Mouse (Mus musculus) spleen, postnatal 14 days (tissue): Measurements from ENCODE around the gene Pm20d2.

Source experiments
- DNase-seq, 2 experiments: peaks; one replicate each; pipeline ENCODE4 v3.0.0; 2021 to 2022; ENCODE audit warnings: low spot score in 2 of 2

Gene Pm20d2

DNA sequence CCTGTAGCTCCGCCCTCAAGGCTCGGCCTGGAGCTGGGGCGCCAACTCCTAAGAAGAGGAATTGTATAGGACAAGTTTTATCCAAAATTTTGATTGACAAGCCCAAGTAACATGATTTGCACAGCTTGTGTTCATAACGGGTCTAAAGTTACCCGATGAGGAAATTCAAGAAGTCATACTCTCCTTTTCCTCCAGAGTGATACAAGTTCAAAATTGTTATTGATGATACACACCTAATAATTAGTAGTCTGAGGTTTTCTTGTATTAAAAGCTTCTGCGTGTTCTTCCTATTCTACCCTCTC lies at the start of gene Pm20d2:
Gene Pm20d2 (minus strand): TSS at position 3 of the 302 bp plus-strand sequence.
- DNase-seq: no peak

GRCm38 (mm10) chr4:33230881-33231280 lies 41.3 kb upstream of the Pm20d2 start:
- DNase-seq: no peak

DNA sequence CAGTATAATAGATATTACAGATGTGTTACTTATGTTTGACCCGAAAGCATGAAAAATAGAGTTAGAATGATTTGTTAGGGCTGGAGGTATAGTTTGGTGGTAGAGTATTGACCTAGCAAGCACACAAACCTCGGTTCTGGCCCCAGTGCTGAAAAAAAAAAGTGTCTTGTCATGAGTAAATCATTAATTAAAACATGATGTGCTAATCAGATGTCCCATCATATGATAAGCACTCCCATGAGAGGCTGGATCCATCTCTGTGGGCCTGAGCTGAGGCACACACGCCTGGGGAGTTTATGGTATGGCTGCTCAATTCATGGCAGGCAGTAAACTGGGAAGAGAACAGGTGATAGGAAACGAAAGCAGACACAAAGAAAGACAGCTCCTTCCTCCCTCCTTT lies 40.1 kb upstream of the Pm20d2 start:
- DNase-seq: no peak

DNA sequence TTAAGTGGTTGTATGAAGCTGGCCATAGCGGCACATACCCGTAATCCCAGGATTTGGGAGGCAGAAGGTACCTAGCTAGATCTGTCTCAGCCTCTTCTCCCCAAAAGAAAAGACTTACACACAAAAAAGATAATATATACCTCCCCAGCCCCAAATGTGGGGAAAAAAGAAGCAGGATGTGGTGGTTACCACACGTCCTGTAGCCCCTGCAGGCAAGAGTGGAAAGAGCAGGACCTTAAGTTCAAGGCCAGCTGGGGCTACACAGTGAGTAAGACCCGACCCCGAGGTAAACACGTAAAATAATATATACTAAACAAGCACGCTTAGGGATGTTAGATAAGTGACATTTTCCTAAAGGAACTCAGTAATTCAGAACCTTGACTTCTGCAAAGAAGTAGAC lies 37.6 kb upstream of the Pm20d2 start:
- DNase-seq: no peak

DNA sequence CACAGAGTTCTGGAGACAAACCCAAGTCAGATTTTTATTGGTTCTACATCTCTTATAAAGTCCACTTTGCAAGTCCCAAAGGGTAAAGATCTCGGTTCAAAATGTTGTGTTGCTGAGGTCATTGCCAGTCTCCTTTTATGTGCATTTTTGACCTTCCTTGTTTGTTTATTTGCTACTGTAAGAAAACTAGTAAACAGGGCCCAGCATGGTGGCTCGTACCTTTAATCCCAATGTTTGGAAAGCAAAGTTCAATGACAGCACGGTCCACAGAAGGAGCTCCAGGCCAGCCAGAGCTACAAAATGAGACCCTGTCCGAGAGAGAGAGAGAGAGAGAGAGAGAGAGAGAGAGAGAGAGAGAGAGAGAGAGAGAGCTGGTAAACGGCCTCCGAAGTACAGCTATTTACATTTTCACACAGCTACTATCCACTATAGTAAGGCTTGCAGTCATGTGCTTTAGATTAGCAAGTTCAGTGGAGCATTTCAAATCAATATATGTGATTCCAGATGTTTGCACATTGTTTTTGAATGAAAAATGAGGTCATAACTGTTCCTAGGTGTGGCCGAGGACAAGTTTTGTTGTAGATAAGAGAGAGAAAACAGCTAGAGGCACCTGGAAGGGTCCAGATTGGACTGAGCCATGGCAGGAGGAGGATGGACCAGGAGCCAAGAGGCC lies 34.6 kb upstream of the Pm20d2 start:
- DNase-seq: no peak

GRCm38 (mm10) chr4:33221847-33222246 lies 32.3 kb upstream of the Pm20d2 start:
- no peak for DNase-seq

- no peak for DNase-seq
These were observed 19.6 kb upstream of the Pm20d2 start, which contains the start of gene Srsf12 for GRCm38 (mm10) chr4:33208881-33209841. TSS of gene Srsf12 (plus strand) at chr4:33208991.

DNA sequence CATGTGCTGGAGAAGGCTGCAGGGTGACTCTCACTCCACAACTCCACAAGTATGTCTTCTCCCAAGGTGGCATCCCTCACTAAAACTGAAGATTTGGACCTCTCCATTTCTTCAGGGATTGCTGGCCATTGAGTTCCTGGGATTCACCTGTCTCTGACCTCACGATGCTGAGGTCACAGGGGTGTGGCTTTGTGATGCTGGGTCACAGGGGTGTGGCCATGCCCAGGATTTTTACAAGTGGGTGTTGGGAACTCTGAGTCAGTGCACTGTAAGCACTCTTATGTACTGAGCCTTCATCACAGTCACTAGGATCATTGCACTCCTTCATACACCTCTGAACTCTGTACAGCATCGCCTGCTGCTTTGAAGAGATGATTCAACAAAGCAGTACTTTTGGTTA lies 18.0 kb upstream of the Pm20d2 start:
- no peak for DNase-seq

DNA sequence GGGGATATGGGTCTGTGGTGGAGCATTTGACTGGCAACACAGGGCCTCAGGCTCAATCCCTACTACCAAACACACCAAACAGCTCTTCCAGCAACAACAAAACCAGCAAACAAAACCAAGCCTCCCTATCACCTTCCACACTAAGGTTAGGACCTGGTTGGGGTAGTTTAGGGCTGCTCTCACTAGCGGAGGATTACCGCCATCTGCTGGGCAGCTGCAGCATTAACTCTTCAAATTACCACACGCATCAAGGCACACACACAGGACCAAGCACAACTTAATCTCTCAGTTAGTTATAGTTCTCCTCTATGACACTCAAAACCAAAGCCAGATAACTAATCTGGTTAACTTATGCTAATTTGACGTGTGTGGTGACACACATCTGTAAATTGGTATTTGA lies 15.1 kb upstream of the Pm20d2 start:
- DNase-seq: peak in 1 of 2 experiments; percentile 38

DNA sequence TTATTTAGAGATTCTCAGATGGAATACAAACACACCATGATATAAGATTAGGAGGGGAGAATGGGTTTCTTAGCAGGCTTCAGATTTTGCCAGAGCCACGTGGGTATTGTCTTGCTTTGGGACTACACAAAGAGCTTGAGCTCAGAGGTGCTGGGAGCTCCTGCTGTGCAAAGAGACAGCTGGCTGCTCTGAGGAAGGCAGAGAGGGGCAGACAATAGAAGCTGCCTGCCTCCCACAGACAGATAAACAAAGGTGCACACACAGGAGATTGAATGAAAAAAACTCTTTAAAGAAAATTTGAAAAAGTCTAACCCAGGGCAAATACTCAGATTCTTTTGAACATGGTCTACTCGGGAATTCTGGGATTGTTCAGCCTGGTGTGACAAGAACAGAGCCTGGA lies 8.6 kb upstream of the Pm20d2 start:
- DNase-seq: no peak

- peak; percentile 36 to 37 for DNase-seq
These were observed 479 bp downstream of the Pm20d2 start for GRCm38 (mm10) chr4:33188781-33189734.

DNA sequence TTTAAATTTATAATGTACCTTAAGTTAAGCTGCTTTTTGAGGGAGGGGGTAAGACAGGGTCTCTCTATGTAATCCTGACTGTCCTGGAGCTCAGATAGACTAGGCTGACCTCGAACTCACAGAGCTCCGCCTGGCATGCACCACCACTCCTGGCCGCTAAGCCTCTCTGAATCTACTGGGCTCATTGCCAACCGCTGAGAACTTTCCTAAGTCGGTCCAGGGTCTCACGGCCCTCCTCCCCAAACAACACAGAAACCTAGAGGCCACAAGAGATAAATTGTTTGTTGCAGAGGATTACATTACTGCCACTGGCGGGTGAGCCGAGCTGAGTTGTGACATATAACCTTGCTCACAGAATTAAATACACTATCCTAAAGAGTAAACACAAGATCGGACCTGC lies 1.4 kb downstream of the Pm20d2 start:
- DNase-seq: peak in 1 of 2 experiments; percentile 3

DNA sequence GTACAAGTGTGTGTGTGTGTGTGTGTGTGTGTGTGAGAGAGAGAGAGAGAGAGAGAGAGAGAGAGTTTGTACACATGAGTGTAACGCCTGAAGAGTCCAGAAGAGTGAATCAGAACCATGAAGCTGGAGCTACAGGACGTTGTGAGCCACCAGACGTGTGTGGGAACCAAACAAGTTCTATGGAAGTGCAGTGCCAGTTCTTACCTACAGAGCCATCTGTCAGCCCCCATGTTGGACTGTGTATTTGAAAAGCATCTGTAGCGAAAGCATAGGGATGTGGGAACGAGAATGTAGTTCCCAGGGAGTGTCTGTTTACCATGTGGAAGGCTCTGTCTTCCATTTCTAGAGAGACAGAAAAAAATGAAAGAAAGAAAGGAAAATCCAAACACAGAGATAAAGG lies 6.1 kb downstream of the Pm20d2 start:
- no peak for DNase-seq

DNA sequence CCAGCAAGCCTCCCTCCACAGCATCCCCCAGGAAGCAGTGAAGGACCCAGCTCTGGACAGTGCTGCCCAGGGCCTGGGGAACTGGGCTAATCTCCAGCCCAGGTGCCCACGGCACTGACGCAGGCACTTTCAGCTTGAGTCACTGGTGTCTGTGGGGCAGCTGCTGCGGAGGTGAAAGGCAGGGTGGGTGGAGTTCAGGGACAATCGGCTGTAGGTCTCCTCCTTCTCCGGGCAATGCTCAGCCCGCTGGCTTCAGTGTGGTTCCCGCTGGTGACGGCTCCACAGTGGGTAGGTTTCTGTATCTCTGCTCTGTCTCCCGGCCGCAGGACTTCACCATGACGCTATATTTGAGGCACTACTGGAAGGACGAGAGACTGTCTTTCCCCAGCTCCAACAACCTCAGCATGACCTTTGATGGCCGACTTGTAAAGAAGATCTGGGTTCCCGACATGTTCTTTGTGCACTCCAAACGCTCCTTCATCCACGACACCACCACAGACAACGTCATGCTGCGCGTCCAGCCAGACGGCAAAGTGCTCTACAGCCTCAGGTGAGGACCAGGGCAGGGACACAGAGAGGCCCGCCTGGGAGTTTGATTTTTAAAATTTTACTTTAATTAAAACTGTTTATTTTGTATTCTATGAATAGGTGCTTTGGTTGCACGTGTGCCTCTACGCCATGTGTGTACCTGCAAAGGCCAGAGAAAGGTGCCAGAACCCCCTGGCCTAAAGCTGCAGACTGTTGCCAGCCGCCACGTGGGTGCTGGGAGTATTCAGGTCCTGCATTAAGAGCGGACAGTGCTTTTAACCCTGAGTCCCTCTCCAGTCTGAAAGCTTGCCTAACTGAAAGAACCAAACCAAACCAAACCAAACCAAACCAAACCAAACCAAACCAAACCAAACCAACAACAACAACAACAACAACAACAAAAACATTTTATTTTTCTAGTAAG lies 37.2 kb downstream of the Pm20d2 start:
- no peak for DNase-seq

DNA sequence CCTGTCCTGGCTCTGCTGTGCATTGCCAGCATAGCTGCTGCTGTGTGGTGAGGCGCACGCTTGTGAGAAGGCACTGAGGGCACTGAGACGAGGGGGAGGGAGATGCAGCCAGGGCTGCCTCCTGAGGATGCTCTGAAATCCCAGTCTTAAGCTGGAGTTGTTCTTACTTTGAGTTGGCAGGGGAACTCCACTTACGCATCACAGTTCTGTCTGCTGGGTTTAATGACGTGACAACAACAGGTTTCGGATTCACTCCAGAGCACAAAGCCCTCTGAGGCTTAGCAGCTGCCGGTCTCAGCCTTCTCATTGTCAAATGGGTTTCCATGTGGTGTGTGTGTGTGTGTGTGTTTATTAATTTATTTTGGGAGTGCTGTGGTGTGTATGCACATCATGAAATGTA lies 40.4 kb downstream of the Pm20d2 start:
- DNase-seq: no peak

GRCm38 (mm10) chr4:33147825-33148224 lies 41.7 kb downstream of the Pm20d2 start:
- peak in 1 of 2 experiments; percentile 35 for DNase-seq

DNA sequence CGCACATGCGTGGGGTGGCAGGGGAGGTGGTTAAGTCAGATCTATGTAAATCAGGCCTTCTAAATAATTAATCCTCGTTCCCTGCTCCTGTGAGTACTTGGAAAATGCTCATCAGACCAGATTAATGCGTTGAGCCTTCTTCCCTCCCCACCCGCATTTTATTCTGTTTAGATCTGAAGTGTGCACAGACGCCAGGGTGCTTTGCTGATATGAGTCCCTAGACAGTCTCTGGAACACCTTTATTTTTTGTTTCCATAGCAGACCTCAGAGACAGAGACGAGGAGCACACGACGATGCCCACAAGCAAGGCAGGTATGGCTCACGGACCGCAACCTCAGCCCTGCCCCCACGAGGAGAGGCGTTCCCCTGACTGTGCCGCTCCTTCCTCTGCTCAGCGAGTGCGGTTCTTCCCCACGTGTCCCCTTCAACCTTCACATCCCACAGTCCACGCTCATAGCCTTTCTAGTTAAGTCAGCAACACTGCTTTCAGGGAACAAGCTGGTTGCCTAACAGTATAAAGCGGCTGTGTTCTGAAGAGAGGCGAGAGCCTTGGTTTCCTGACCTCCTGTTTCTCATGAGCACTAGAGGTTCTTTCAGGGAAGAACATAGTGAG lies 42.8 kb downstream of the Pm20d2 start:
- no peak for DNase-seq

DNA sequence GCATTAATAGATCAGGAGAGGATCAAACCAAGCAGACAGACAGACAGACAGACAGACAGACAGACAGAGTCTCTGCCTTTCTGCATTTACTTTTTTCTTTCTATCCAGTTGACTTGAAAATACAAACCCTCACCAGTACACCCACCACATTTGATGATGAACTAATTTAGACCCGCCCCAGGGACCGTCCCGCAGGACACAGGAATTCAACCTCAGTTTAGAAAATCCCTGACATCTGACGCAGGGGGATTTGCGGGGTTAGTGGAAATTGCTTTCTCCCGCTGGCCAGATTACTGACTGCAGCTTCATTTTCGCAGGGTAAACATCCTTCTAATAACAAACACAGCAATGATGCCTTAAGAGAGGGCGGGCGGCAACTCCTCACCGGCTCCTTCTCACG lies 57.3 kb downstream of the Pm20d2 start, which contains the start of gene Gabrr1:
Gene Gabrr1 (plus strand): TSS at position 301 of the 400 bp plus-strand sequence.
- no peak for DNase-seq

DNA sequence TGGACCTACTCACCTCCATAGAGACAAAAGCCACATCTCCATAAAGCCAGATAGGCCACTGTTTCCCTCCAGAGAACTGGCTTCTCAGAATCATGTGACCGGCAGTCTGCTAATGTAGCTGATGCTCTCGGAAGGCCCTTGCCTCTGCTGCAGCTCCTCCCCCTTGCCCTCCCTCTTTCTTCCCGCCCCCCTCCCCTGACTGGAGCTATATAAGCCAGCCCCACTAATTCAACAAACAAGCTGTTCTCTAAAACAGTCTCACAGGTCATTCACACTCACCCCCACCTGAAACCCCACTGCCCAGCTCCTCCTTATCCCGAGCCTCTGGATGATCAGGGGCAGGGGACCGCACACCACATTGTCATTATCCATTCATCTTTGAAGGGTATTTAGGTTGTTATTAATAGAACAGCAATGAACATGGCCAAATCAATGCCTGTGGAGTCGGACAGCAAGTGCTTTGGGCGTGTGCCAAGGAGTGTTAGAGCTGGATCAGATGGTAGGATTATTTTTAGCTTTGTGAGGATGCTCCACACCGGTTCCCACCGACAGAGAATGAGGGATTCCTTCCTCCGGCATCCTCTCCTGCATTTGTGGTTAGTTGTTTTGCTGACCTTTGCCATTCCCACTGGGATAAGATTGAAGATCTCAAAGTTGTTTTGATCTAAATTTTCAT lies 64.0 kb downstream of the Pm20d2 start:
- no peak for DNase-seq

GRCm38 (mm10) chr4:33124493-33124892 lies 65.0 kb downstream of the Pm20d2 start:
- DNase-seq: peak in 1 of 2 experiments; percentile 25
